Mouse (Mus musculus) ES-E14 (cell line): ENCODE results near the gene Fibp.

ENCODE experiments used
- HCFC1 ChIP-seq: IDR thresholded peaks from 2 replicates; pipeline ENCODE4 v1.6.1; 2012; ENCODE audit warnings: low read length, inconsistent platforms, borderline replicate concordance; ENCODE audit not compliant: insufficient read depth
- ZC3H11A ChIP-seq: IDR thresholded peaks from 2 replicates; pipeline ENCODE4 v1.6.1; 2012; ENCODE audit warnings: low read depth, mild to moderate bottlenecking, inconsistent platforms, low read length, borderline replicate concordance
- ZNF384 ChIP-seq: IDR thresholded peaks from 2 replicates; pipeline ENCODE4 v1.6.1; 2012; ENCODE audit warnings: low read depth, low read length, inconsistent platforms

GRCm38 (mm10) chr19:5423561-5423960, 36.9 kb upstream of the Fibp start:
- TF ChIP-seq ZNF384, result no peak
- TF ChIP-seq HCFC1, result no peak
- TF ChIP-seq ZC3H11A, result no peak
